Mouse (Mus musculus): Measurements from ENCODE around the gene Slc24a3. TPM values are rescaled to one million over a fixed set of nuclear protein-coding genes. Genes with fewer than 3 reads are reported as not detected.

Slc24a3 gene
- polyA plus RNA-seq, 1 experiment from 2014 or later, result 1.6 TPM

DNA sequence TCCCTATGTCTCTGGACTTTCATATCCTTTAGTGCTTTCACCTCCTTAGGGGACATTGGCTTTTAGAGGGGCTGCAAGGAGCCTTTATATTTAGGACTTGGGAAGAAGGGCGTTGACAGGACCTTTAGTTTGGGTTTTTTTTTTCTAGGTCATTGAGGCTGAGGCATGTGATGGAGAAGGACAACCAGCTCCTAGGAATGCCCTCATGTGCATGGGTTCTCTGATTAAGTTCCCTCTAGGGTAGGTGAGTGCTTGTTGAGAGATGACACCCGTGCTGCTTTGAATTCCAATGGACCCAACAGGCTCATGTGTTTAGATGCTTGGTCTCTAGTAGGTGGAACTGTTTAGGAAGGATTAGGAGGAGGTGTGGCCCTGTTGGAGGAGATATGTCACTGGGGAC is 509.4 kb downstream of the Slc24a3 start:
- Histone ChIP-seq H3K4me1 (peaks cover 23% of the 10 kb centered on the region), H3K9ac (no peak overlapping the region; the same call in 1 of the 2 replicates), H3K9me3 (no peaks in the 10 kb centered on the region), H3K36me3 (peaks cover 5% of the 10 kb centered on the region; the same call in 1 of the 2 replicates), H3K4me3 (no peak overlapping the region; the same call in 1 of the 2 replicates), H3K27me3 (replicated peaks) (no peaks in the 10 kb centered on the region), H3K27ac (replicated peaks) (0 out of 2 replicates have a peak overlapping the region, but pooled peaks have one; percentile 82), H3K4me2 (peak overlapping the region; percentile 81)
- ATAC-seq (ENCODE audit: extremely low read depth, insufficient number of reproducible peaks, low FRiP score, low TSS enrichment), result no peak
- 73% methylated on average over 2 of the region's 2 CpGs for WGBS

DNA sequence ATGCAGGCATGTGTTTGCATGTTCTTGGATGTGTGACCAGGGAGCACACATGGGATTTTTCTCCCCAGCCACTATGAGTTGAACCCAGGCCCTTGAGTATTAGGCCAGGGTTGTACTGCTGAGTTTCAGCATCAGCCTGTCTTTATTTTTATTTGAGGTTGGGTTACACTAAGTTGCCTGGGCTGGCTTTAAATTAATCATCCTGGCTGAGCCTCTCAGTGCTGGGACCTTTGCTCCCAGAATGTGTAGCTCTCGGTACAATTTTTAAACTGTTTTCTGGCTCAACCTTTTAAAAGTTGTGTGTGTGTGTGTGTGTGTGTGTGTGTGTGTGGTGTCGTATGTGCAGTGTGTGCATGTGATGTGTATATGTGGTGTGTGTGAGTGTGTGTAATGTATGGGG is 512.6 kb downstream of the Slc24a3 start:
- H3K4me2 ChIP-seq, result no peak overlapping the region
- H3K36me3 ChIP-seq, result peaks cover 5% of the 10 kb centered on the region; the same call in 1 of the 2 replicates
- no peak overlapping the region for H3K9ac ChIP-seq
- H3K27me3 ChIP-seq (replicated peaks), result no peaks in the 10 kb centered on the region
- no peaks in the 10 kb centered on the region for H3K9me3 ChIP-seq
- no peak overlapping the region for H3K27ac ChIP-seq (replicated peaks)
- WGBS, result 77% methylated on average over 2 of the region's 2 CpGs
- peaks cover 40% of the 10 kb centered on the region for H3K4me1 ChIP-seq
- H3K4me3 ChIP-seq, result no peak overlapping the region
- ATAC-seq (ENCODE audit: extremely low read depth, insufficient number of reproducible peaks, low FRiP score, low TSS enrichment), result no peak

DNA sequence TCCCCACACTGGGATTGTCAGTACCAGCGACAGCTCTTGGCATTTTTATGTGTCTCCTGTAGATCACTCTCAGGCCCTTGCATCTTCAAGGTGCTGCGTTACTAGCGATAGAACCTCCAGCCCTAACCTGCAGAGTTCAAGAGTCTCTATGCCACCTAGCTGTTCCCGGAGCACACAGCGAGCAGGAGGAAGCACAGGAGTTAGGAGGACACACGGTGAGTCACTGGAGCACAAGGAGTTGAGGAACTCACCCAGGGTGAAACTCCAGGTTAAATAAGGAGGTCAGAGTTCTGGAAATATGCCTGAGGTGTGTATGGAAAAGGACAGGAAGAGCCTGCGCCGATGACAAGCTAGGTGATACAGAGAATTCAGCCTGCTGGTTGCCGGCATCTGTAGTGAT is 513.2 kb downstream of the Slc24a3 start:
- H3K4me1 ChIP-seq, result peaks cover 40% of the 10 kb centered on the region

DNA sequence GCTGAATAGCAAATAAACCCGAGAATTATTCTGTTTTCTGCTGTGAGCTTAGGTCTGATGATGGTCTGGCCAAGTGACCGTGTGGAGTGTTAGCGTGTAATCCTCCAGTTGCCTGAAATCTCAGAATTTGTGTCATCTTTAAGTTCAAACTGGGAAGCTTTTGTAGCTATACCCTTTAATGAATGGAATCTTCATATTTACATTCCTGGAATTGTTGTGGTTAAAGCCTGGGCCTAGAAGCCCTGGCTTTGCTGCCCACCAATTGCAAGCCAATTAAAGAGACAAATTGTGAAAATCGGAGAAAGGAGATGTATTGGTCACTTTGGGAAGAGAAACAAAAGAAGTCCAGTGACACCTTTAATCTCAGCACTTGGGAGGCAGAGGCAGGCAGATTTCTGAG is 514.1 kb downstream of the Slc24a3 start:
- 76% methylated on average over 4 of the region's 4 CpGs for WGBS
- Histone ChIP-seq H3K27ac (replicated peaks) (no peak overlapping the region), H3K4me2 (no peak overlapping the region), H3K9ac (no peak overlapping the region), H3K36me3 (peaks cover 5% of the 10 kb centered on the region; the same call in 1 of the 2 replicates), H3K27me3 (replicated peaks) (no peaks in the 10 kb centered on the region), H3K4me1 (peaks cover 31% of the 10 kb centered on the region), H3K4me3 (no peak overlapping the region), H3K9me3 (no peaks in the 10 kb centered on the region)
- no peak for ATAC-seq (ENCODE audit: extremely low read depth, insufficient number of reproducible peaks, low FRiP score, low TSS enrichment)

More for the DNA sequence above, 513.2 kb downstream of the Slc24a3 start:
- Histone ChIP-seq H3K36me3 (peaks cover 5% of the 10 kb centered on the region; the same call in 1 of the 2 replicates), H3K4me3 (no peak overlapping the region), H3K9me3 (no peaks in the 10 kb centered on the region), H3K9ac (no peak overlapping the region), H3K4me2 (no peak overlapping the region), H3K27ac (replicated peaks) (no peak overlapping the region), H3K27me3 (replicated peaks) (no peaks in the 10 kb centered on the region)
- ATAC-seq (ENCODE audit: extremely low read depth, insufficient number of reproducible peaks, low FRiP score, low TSS enrichment), result no peak
- 73% methylated on average over 9 of the region's 9 CpGs for WGBS

DNA sequence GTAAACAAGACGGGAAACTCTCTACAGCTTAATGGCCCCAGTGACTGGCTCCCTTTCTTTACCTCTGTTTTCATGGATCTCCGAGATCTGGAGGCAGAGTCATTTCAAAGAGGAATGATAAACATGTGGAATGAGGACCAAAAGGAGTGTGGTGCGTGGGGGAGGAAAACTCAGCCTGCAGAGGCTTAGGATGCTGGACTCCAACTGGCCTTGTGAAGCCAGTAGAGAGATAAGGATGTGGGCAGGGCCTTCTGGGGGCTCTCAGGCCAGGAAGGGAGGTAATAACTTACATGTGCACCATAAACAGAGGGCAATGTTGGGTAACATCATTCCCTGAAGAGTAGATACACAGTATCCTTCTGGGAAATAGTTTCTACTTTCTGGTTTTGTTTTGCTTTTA is 515.4 kb downstream of the Slc24a3 start:
- Histone ChIP-seq H3K27me3 (replicated peaks) (no peaks in the 10 kb centered on the region), H3K4me1 (peaks cover 27% of the 10 kb centered on the region), H3K36me3 (no peaks in the 10 kb centered on the region), H3K4me2 (no peak overlapping the region), H3K4me3 (no peak overlapping the region), H3K9me3 (no peaks in the 10 kb centered on the region), H3K9ac (no peak overlapping the region), H3K27ac (replicated peaks) (peak overlapping the region; percentile 45)
- 24% methylated on average over 3 of the region's 3 CpGs for WGBS
- ATAC-seq (ENCODE audit: extremely low read depth, insufficient number of reproducible peaks, low FRiP score, low TSS enrichment), result no peak

DNA sequence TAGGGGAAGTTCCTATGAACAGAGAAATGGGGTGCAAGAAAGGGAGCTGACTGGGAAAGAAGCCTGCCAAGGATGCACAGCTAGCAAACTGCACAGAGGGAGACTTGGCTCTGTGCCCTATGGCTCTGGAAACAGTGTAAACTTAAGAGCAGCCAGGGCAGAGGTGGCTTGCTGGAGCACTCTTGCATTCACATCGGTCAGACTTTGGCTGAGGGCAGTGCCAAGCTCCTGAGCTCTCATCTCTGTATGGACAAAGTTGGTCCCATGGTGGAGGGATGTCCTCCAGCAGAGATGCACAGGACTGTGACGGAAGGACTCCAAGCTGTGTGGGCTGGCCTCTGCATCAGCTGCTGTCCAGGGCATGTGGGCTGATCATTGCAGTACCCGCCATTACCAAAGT is 516.0 kb downstream of the Slc24a3 start:
- Histone ChIP-seq H3K9me3 (no peaks in the 10 kb centered on the region), H3K27me3 (replicated peaks) (no peaks in the 10 kb centered on the region), H3K4me3 (no peak overlapping the region), H3K9ac (no peak overlapping the region), H3K4me2 (no peak overlapping the region), H3K27ac (replicated peaks) (peak overlapping the region; percentile 59), H3K4me1 (peaks cover 29% of the 10 kb centered on the region), H3K36me3 (no peaks in the 10 kb centered on the region)
- WGBS, result 43% methylated on average over 3 of the region's 3 CpGs
- no peak for ATAC-seq (ENCODE audit: extremely low read depth, insufficient number of reproducible peaks, low FRiP score, low TSS enrichment)

DNA sequence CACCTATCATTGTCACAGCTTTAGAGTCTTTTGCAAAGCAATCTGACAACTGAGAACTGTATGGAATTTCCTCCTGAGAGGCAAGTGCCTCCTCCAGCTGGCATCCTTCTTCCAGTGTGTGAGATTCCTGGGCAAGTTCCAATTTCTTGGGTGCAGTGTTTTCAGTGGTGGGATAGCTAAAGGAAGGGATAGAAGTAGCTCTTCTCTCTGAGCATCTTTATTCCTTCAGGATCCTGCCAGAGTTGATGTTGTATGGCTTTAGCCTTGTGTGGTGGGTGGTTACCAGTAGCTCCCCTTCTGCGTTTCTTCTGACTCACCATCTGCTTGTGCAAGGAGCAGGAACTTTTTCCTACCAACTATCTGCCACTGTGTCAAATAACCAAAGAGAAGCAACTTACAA is 516.6 kb downstream of the Slc24a3 start:
- no peaks in the 10 kb centered on the region for H3K36me3 ChIP-seq
- H3K27me3 ChIP-seq (replicated peaks), result no peaks in the 10 kb centered on the region
- 75% methylated on average over 1 of the region's 1 CpGs for WGBS
- H3K4me1 ChIP-seq, result peaks cover 29% of the 10 kb centered on the region
- H3K27ac ChIP-seq (replicated peaks), result peak overlapping the region; percentile 59; the same call in 1 of the 2 replicates
- H3K4me3 ChIP-seq, result no peak overlapping the region
- no peaks in the 10 kb centered on the region for H3K9me3 ChIP-seq
- no peak for ATAC-seq (ENCODE audit: extremely low read depth, insufficient number of reproducible peaks, low FRiP score, low TSS enrichment)
- no peak overlapping the region for H3K9ac ChIP-seq
- no peak overlapping the region for H3K4me2 ChIP-seq

DNA sequence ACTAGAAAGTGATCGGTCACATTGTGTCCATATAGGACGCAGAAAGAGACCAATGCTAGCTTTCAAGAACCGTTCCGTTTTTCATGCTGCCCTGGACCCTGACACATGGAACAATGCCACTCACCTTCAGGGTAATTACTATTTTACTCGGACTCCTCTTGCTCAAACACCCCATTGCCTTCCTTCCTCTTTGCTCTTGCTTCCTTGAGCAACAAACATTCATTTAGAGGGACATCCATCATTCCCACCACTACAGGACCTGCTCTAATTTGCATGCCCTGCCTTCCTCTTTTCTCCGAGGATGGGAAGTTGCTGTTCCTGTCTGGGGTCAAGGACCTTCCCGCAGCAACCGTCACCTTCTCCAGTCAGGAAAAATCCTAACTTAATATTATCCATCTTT is 517.3 kb downstream of the Slc24a3 start:
- no peak overlapping the region for H3K9ac ChIP-seq
- peaks cover 32% of the 10 kb centered on the region for H3K4me1 ChIP-seq
- H3K4me3 ChIP-seq, result no peak overlapping the region
- H3K27me3 ChIP-seq (replicated peaks), result no peaks in the 10 kb centered on the region
- WGBS, result 81% methylated on average over 8 of the region's 8 CpGs
- no peak overlapping the region for H3K4me2 ChIP-seq
- no peaks in the 10 kb centered on the region for H3K9me3 ChIP-seq
- H3K36me3 ChIP-seq, result no peaks in the 10 kb centered on the region
- ATAC-seq (ENCODE audit: extremely low read depth, insufficient number of reproducible peaks, low FRiP score, low TSS enrichment), result no peak
- no peak overlapping the region for H3K27ac ChIP-seq (replicated peaks)

DNA sequence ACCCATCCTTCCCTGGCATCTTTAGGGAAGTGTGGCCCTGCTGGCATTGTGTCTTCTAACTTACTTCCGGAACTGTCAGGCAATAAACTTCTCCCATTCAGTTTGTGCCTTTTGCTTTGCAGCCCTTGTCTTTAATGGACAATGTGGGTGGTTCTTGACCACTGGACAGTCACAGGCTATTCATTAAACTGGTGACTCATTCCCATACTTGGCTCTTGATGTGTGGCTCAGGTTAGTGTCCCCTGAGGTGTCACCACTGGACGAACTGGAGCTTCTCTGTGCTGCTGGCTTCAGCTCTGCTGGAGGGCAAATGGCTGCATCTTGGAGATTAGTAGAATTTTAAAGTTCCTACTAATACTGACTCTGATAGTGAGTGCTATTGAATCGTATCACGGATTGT is 518.5 kb downstream of the Slc24a3 start:
- no peak for ATAC-seq (ENCODE audit: extremely low read depth, insufficient number of reproducible peaks, low FRiP score, low TSS enrichment)
- no peaks in the 10 kb centered on the region for H3K9me3 ChIP-seq
- 76% methylated on average over 4 of the region's 4 CpGs for WGBS
- H3K4me2 ChIP-seq, result no peak overlapping the region
- H3K4me1 ChIP-seq, result peaks cover 34% of the 10 kb centered on the region
- no peak overlapping the region for H3K4me3 ChIP-seq
- no peak overlapping the region for H3K9ac ChIP-seq
- no peak overlapping the region for H3K27ac ChIP-seq (replicated peaks)
- H3K36me3 ChIP-seq, result no peaks in the 10 kb centered on the region
- no peaks in the 10 kb centered on the region for H3K27me3 ChIP-seq (replicated peaks)

DNA sequence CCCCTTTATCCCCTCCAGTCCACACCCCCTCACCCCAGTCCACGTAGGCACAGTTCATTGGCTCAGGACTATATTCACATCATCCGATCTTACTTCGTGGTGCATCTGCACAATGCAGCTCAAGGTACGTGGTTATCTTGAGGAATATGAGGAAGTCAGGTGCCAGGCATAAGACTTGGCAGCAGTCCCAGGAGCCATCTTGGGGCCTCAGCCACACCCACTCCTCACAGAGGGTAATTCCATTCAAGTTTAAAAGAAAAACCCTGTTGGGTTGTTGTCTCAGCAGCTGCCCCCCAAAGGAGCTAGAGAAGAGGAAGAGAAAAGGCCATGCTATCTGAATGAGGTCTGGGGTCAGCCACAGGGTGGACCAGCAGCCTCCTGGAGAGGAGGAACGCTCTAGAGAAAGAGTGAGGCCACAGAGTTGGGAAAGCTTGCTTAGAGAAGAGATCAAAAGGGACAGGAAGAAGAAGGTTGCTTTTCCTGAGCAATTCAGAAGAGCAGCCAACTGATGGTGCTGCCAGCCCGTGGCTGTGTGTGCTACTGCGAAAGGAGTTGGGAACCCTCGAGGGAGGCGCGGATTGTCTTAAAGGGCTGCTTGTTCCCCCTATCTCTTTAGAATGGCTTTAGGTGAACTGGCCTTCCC is 523.9 kb downstream of the Slc24a3 start:
- 81% methylated on average over 10 of the region's 10 CpGs for WGBS
- H3K9ac ChIP-seq, result no peak overlapping the region

More for the DNA sequence above, 523.9 kb downstream of the Slc24a3 start:
- H3K27me3 ChIP-seq (replicated peaks), result no peaks in the 10 kb centered on the region
- ATAC-seq (ENCODE audit: extremely low read depth, insufficient number of reproducible peaks, low FRiP score, low TSS enrichment), result no peak
- H3K4me2 ChIP-seq, result no peak overlapping the region
- H3K36me3 ChIP-seq, result no peaks in the 10 kb centered on the region
- H3K27ac ChIP-seq (replicated peaks), result no peak overlapping the region
- no peaks in the 10 kb centered on the region for H3K9me3 ChIP-seq
- no peak overlapping the region for H3K4me3 ChIP-seq
- H3K4me1 ChIP-seq, result peaks cover 25% of the 10 kb centered on the region
